Mouse (Mus musculus): Measurements from ENCODE around the gene Gadl1. TPM values are rescaled to one million over a fixed set of nuclear protein-coding genes. Genes with fewer than 3 reads are reported as not detected.
A peak's percentile ranks its signal among the peaks of the same experiment; 100 is the strongest.

The Gadl1 gene
- polyA plus RNA-seq, 1 experiment from 2014 or later, result 1.0 TPM

GRCm38 (mm10) chr9:115990661-115991060, 81.4 kb downstream of the Gadl1 start:
- no peak overlapping the region for H3K4me2 ChIP-seq
- H3K9me3 ChIP-seq, result no peaks in the 10 kb centered on the region
- no peaks in the 10 kb centered on the region for H3K4me1 ChIP-seq
- ATAC-seq (ENCODE audit: insufficient number of reproducible peaks, low FRiP score, low TSS enrichment, low read depth), result no peak
- H3K4me3 ChIP-seq, result no peak overlapping the region
- WGBS, result 93% methylated on average over 7 of the region's 7 CpGs
- H3K36me3 ChIP-seq, result no peaks in the 10 kb centered on the region
- no peaks in the 10 kb centered on the region for H3K27me3 ChIP-seq
- no peak overlapping the region for H3K9ac ChIP-seq
- H3K27ac ChIP-seq, result no peak overlapping the region

- Histone ChIP-seq H3K4me3 (no peak overlapping the region), H3K36me3 (no peaks in the 10 kb centered on the region), H3K4me2 (no peak overlapping the region), H3K9ac (no peak overlapping the region), H3K27ac (no peak overlapping the region), H3K4me1 (no peaks in the 10 kb centered on the region), H3K27me3 (no peaks in the 10 kb centered on the region), H3K9me3 (no peaks in the 10 kb centered on the region)
- WGBS, result 65% methylated on average over 2 of the region's 2 CpGs
- ATAC-seq (ENCODE audit: insufficient number of reproducible peaks, low FRiP score, low TSS enrichment, low read depth), result no peak
These were observed 85.5 kb downstream of the Gadl1 start for GRCm38 (mm10) chr9:115994772-115995171.

- 68% methylated on average over 23 of the region's 23 CpGs for WGBS
- Histone ChIP-seq H3K4me3 (no peak overlapping the region), H3K9me3 (no peaks in the 10 kb centered on the region), H3K9ac (no peak overlapping the region), H3K4me2 (no peak overlapping the region), H3K27ac (no peak overlapping the region), H3K4me1 (no peaks in the 10 kb centered on the region), H3K36me3 (no peaks in the 10 kb centered on the region), H3K27me3 (no peaks in the 10 kb centered on the region)
- ATAC-seq (ENCODE audit: insufficient number of reproducible peaks, low FRiP score, low TSS enrichment, low read depth), result no peak
These were observed 86.8 kb downstream of the Gadl1 start for GRCm38 (mm10) chr9:115995856-115996560.

- no peak overlapping the region for H3K4me2 ChIP-seq
- no peaks in the 10 kb centered on the region for H3K4me1 ChIP-seq
- H3K27me3 ChIP-seq, result no peaks in the 10 kb centered on the region
- no peaks in the 10 kb centered on the region for H3K36me3 ChIP-seq
- H3K9ac ChIP-seq, result no peak overlapping the region
- WGBS, result 74% methylated on average over 4 of the region's 4 CpGs
- H3K4me3 ChIP-seq, result no peak overlapping the region
- no peak overlapping the region for H3K27ac ChIP-seq
- H3K9me3 ChIP-seq, result no peaks in the 10 kb centered on the region
- ATAC-seq (ENCODE audit: insufficient number of reproducible peaks, low FRiP score, low TSS enrichment, low read depth), result no peak
These were observed 89.1 kb downstream of the Gadl1 start for GRCm38 (mm10) chr9:115998383-115998782.

GRCm38 (mm10) chr9:115999361-115999990, 90.2 kb downstream of the Gadl1 start:
- no peaks in the 10 kb centered on the region for H3K36me3 ChIP-seq
- H3K4me1 ChIP-seq, result no peaks in the 10 kb centered on the region
- H3K4me2 ChIP-seq, result no peak overlapping the region
- H3K9ac ChIP-seq, result no peak overlapping the region
- no peak overlapping the region for H3K4me3 ChIP-seq
- no peak overlapping the region for H3K27ac ChIP-seq
- no peaks in the 10 kb centered on the region for H3K27me3 ChIP-seq
- ATAC-seq (ENCODE audit: insufficient number of reproducible peaks, low FRiP score, low TSS enrichment, low read depth), result no peak
- WGBS, result 87% methylated on average over 8 of the region's 8 CpGs
- H3K9me3 ChIP-seq, result no peaks in the 10 kb centered on the region

GRCm38 (mm10) chr9:116013911-116014310, 104.7 kb downstream of the Gadl1 start:
- 25% methylated on average over 4 of the region's 4 CpGs for WGBS
- no peaks in the 10 kb centered on the region for H3K27me3 ChIP-seq
- H3K27ac ChIP-seq, result no peak overlapping the region
- no peak overlapping the region for H3K4me3 ChIP-seq
- peaks cover 7% of the 10 kb centered on the region; the same call in 1 of the 2 replicates for H3K4me1 ChIP-seq
- no peaks in the 10 kb centered on the region for H3K36me3 ChIP-seq
- no peak overlapping the region for H3K4me2 ChIP-seq
- no peak overlapping the region for H3K9ac ChIP-seq
- ATAC-seq (ENCODE audit: insufficient number of reproducible peaks, low FRiP score, low TSS enrichment, low read depth), result no peak
- no peaks in the 10 kb centered on the region for H3K9me3 ChIP-seq

- no peak for ATAC-seq (ENCODE audit: insufficient number of reproducible peaks, low FRiP score, low TSS enrichment, low read depth)
- 53% methylated on average over 9 of the region's 9 CpGs for WGBS
- H3K9ac ChIP-seq, result no peak overlapping the region
- no peak overlapping the region for H3K4me2 ChIP-seq
- H3K4me1 ChIP-seq, result peaks cover 7% of the 10 kb centered on the region; the same call in 1 of the 2 replicates
- no peaks in the 10 kb centered on the region for H3K27me3 ChIP-seq
- H3K4me3 ChIP-seq, result no peak overlapping the region
- no peaks in the 10 kb centered on the region for H3K36me3 ChIP-seq
- 0 out of 2 replicates have a peak overlapping the region, but pooled peaks have one; percentile 11 for H3K27ac ChIP-seq
- no peaks in the 10 kb centered on the region for H3K9me3 ChIP-seq
These were observed 107.0 kb downstream of the Gadl1 start for GRCm38 (mm10) chr9:116016221-116016620.

- Histone ChIP-seq H3K27me3 (no peaks in the 10 kb centered on the region), H3K9me3 (no peaks in the 10 kb centered on the region), H3K4me1 (peaks cover 7% of the 10 kb centered on the region; the same call in 1 of the 2 replicates), H3K4me2 (no peak overlapping the region), H3K9ac (no peak overlapping the region), H3K27ac (no peak overlapping the region), H3K4me3 (no peak overlapping the region), H3K36me3 (no peaks in the 10 kb centered on the region)
- WGBS, result 89% methylated on average over 3 of the region's 3 CpGs
- no peak for ATAC-seq (ENCODE audit: insufficient number of reproducible peaks, low FRiP score, low TSS enrichment, low read depth)
These were observed 107.8 kb downstream of the Gadl1 start for GRCm38 (mm10) chr9:116017091-116017490.

- no peaks in the 10 kb centered on the region for H3K36me3 ChIP-seq
- no peak overlapping the region for H3K9ac ChIP-seq
- H3K4me3 ChIP-seq, result no peak overlapping the region
- no peak overlapping the region for H3K4me2 ChIP-seq
- ATAC-seq (ENCODE audit: insufficient number of reproducible peaks, low FRiP score, low TSS enrichment, low read depth), result no peak
- H3K9me3 ChIP-seq, result no peaks in the 10 kb centered on the region
- H3K4me1 ChIP-seq, result peaks cover 6% of the 10 kb centered on the region; the same call in 1 of the 2 replicates
- no peak overlapping the region for H3K27ac ChIP-seq
- 85% methylated on average over 7 of the region's 7 CpGs for WGBS
- no peaks in the 10 kb centered on the region for H3K27me3 ChIP-seq
These were observed 109.3 kb downstream of the Gadl1 start for GRCm38 (mm10) chr9:116018586-116018985.

GRCm38 (mm10) chr9:116025371-116025770, 116.1 kb downstream of the Gadl1 start:
- Histone ChIP-seq H3K36me3 (no peaks in the 10 kb centered on the region), H3K9ac (no peak overlapping the region), H3K27me3 (no peaks in the 10 kb centered on the region), H3K4me2 (no peak overlapping the region), H3K9me3 (no peaks in the 10 kb centered on the region), H3K4me1 (no peaks in the 10 kb centered on the region), H3K4me3 (no peak overlapping the region), H3K27ac (no peak overlapping the region)
- ATAC-seq (ENCODE audit: insufficient number of reproducible peaks, low FRiP score, low TSS enrichment, low read depth), result no peak
- 81% methylated on average over 6 of the region's 6 CpGs for WGBS

- no peak for ATAC-seq (ENCODE audit: insufficient number of reproducible peaks, low FRiP score, low TSS enrichment, low read depth)
- Histone ChIP-seq H3K9ac (no peak overlapping the region), H3K27me3 (no peaks in the 10 kb centered on the region), H3K27ac (no peak overlapping the region), H3K36me3 (no peaks in the 10 kb centered on the region), H3K4me2 (no peak overlapping the region), H3K9me3 (no peaks in the 10 kb centered on the region), H3K4me3 (no peak overlapping the region), H3K4me1 (peaks cover 8% of the 10 kb centered on the region; the same call in 1 of the 2 replicates)
- WGBS, result 84% methylated on average over 2 of the region's 2 CpGs
These were observed 119.8 kb downstream of the Gadl1 start for GRCm38 (mm10) chr9:116029076-116029475.

- no peak overlapping the region for H3K27ac ChIP-seq
- H3K9ac ChIP-seq, result no peak overlapping the region
- no peaks in the 10 kb centered on the region for H3K27me3 ChIP-seq
- WGBS, result 45% methylated on average over 5 of the region's 5 CpGs
- ATAC-seq (ENCODE audit: insufficient number of reproducible peaks, low FRiP score, low TSS enrichment, low read depth), result no peak
- H3K4me2 ChIP-seq, result no peak overlapping the region
- no peaks in the 10 kb centered on the region for H3K36me3 ChIP-seq
- H3K4me3 ChIP-seq, result no peak overlapping the region
- H3K4me1 ChIP-seq, result peaks cover 8% of the 10 kb centered on the region; the same call in 1 of the 2 replicates
- H3K9me3 ChIP-seq, result no peaks in the 10 kb centered on the region
These were observed 123.5 kb downstream of the Gadl1 start for GRCm38 (mm10) chr9:116032711-116033110.

Data from limb, embryonic 15.5 days (tissue).